Mouse (Mus musculus) heart, postnatal 36 days (tissue): ENCODE results near the gene Lurap1. TPM values are rescaled to one million over a fixed set of nuclear protein-coding genes. Genes with fewer than 3 reads are reported as not detected.

Experiments
- DNase-seq, 2 experiments: peaks; one replicate each; pipeline ENCODE4 v3.0.0; 2021 to 2022
- intact Hi-C: fragments of 180-260 bp; cut with DNase I; formaldehyde crosslinking; loops from one replicate; pipeline ENCODE4 v1.15.1; 2025
- total RNA-seq, 2 experiments: library from RNA; stranded (reverse); gene quantifications; 2 replicates each; pipeline ENCODE4 v1.2.3; 2021

Lurap1 gene
- total RNA-seq: 1 to 10 TPM; 4.6 to 5.1 TPM

DNA sequence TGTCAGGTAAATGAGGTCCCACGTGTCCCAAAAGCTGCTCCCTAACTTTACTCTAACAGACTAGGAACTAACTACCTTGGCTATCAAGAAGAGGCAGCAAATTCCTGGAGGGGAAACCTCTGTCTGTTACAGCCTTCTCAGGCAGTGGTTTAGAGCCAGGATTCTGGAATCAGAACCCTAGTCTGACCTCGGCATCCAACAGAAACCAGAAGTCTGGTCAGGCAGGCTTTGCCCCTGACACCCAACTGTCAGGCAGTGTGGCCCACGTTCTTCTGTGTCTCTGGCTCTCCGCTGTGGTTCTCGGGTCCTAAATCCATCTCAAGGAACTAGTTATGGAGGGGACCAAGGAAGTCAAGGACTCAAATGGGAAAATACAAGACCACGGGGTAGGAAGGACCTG lies at the start of gene Lurap1:
Lurap1 (minus strand) TSS at position 101 of the 400 bp plus-strand sequence.
- intact Hi-C loops: no loop called here
- no peak for DNase-seq

DNA sequence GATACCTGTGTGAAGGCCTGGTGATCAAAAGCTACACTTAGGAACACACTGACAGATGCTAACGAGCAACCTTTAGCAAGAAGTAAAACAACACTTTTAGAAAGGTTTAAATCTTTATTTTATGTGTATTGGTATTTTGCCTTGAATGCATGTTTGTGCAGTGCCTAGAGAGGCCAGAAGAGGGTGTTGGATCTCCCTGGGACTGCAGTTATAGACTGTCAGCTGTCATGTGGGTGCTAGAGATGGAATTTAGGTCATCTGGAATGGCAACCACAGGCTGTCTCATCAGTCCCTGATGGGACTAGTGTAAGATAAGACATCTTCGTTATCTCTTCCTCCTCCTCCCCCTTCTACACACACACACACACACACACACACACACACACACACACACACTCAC lies 47.3 kb upstream of the Lurap1 start:
- DNase-seq: no peak
- intact Hi-C loops: no loop called here

DNA sequence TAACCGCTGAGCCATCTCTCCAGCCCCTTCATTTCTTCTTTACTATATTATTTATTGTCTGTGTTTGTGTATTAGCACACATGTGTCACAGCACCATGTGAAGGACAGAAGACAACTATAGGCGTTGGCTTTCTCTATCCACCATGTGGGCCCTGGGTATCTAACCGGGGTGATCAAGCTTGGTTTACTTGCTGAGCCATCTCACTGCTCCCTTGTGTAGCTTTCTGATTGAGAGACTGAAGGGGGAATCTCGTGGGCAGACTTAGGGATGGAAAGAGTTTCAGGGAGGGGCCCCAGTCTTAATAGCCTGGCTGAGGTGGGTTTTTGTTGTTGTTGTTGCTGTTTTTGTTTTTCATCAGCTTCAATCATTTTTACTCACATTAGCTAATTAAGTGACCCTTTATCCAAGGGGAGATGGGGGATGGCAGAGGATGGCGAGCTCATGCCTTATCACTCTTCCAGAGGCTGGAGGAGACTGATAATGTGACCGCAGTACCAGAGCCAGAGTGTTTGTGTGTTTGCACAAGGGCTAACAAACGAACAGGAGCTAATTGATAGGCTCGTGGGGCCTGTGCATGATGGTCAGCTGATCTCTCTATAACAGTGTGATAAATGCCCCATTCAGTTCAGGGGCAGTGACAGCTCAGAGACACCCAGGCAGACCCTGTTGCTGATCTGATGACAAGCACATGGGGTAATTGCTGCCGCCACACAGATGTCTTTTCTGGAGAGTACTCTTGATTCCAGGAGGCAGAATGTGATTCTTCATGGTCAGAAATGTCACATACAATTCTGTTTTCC lies 42.6 kb upstream of the Lurap1 start:
- intact Hi-C loops: loop anchor here (2.0 kb wide), 2 partner anchors 17 to 25 kb away; no protein-coding TSS in a partner anchor
- no peak for DNase-seq

DNA sequence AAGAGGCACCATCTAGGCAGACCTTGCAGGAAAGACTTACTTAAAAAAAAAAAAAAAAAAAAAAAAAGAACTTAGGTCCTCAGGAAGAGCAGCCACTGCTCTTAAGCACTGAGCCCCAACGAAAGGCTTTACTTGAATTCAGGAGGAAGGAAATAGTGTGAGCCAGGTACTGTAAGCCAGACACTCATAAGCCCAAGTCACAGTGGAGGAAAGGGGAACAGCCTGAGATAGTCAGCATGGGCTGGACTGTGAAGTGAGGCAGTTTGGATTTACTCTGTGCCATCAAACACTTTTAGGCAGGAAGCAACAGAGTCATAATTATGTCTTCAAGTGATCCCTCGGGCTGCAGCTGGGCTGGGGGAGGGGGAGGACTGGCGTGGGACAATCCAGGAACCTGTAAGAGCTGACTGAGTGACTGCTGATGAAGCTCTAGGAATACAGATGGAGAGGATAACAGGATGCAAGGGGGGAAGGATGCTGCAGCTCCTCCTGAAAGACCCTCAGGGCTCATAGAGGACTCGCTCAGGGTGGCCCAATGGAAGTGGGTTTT lies 41.2 kb upstream of the Lurap1 start:
- intact Hi-C loops: loop anchor here (2.0 kb wide), 2 partner anchors 16 to 26 kb away; no protein-coding TSS in a partner anchor
- DNase-seq: no peak

DNA sequence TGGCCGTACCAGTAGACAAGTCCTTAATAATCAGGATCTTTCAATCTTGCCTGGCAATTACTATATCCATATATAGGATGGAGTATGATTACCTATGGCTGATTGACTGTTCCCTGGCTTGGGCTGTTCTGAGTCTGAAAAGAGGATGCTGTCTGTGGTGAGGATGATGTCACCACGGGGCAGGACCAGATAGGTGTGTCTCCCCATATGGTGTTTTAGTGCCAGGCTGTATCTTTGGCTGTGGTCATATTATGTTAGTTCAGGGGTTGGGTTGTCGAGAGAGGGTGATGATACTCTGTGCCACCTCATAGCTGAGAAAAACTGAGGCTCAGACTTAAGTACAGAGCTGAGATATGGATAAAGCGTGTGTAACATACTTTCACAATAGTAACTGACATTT lies 33.9 kb upstream of the Lurap1 start:
- DNase-seq: no peak
- intact Hi-C loops: no loop called here

DNA sequence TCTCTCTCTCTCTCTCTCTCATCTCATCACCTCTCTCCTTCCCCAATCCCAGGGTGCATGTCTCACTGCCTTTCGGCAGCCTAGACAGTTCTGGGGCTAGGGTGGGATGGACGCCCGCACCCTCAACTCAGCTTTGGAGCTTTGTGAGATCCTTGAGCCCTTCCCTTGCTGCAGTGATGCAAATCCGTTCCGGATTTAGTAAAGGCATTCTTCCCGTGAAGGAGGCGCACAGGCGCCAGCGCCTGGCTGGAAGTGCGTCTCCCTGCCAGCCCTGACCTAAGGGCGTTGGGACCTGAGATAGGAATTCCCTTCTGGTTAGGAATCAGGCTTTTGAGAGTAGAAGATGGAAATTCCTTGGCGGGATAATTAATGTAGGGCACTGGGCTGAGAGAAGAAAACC lies 31.6 kb upstream of the Lurap1 start:
- intact Hi-C loops: no loop called here
- DNase-seq: peak; percentile 46 to 54

DNA sequence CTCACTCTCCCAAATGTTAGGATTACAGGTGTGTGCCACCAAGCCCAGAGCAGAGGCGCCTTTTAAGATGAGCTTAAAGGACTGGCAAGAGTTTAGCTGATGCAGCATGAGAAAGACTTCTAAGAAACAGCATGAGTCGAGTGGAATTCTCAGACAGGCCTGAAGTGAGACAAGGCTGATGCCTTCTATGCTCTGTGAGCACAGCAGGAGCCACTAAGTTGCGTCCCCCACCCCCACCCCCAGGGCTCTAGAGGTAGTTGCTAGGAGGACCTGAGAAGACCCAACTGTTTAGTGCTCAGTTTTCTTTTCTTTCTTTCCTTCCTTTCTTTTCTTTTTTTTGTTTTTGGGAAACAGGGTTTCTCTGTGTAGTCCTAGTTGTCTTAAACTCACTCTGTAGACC lies 30.9 kb upstream of the Lurap1 start:
- DNase-seq: no peak
- intact Hi-C loops: no loop called here

DNA sequence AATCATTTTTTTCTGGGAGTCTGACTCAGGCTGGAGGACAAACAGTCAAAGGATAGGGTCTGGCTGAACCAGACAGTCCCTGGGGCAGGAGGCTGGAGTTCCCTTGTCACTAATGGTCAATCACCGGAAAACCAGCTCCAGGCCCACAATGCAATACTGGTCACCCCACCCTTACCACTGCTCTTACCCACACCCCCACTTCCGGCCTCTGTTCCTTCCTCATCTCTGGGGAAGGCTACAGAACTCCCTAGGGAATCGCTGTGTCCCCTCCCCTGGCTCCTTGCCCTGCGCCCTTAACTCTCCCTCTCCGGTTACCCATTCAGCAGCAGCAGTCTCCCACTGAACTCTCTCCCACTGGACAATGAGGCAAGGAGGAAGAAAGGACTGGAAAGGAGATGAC lies 26.0 kb upstream of the Lurap1 start:
- DNase-seq: peak; percentile 85
- intact Hi-C loops: loop anchor here (2.0 kb wide), 1 partner anchor 16 kb away; no protein-coding TSS in a partner anchor

DNA sequence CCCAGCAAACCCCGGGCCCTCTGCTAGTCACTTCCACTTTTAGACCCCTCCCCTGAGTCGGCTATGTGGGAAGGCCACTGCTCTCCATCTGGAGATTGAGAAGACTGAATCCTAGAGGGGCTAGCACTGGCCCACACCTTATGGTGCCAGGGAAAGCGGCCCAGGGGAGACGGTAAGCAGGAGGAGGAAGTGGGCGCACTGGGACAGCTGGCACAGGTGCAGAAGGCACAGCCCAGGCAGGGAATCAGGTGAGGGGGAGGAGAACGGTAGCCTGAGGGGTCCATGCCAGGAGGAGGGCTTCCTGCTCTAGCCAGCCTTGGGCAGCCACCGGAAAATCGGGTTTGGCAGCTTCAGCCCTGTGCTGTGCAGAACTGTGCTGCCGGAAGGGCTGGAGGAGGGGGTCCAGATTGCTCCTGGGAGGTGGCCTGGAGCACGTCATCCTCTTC lies 25.4 kb upstream of the Lurap1 start:
- intact Hi-C loops: loop anchor here (2.0 kb wide), 1 partner anchor 16 kb away; no protein-coding TSS in a partner anchor
- peak; percentile 64 to 70 for DNase-seq

DNA sequence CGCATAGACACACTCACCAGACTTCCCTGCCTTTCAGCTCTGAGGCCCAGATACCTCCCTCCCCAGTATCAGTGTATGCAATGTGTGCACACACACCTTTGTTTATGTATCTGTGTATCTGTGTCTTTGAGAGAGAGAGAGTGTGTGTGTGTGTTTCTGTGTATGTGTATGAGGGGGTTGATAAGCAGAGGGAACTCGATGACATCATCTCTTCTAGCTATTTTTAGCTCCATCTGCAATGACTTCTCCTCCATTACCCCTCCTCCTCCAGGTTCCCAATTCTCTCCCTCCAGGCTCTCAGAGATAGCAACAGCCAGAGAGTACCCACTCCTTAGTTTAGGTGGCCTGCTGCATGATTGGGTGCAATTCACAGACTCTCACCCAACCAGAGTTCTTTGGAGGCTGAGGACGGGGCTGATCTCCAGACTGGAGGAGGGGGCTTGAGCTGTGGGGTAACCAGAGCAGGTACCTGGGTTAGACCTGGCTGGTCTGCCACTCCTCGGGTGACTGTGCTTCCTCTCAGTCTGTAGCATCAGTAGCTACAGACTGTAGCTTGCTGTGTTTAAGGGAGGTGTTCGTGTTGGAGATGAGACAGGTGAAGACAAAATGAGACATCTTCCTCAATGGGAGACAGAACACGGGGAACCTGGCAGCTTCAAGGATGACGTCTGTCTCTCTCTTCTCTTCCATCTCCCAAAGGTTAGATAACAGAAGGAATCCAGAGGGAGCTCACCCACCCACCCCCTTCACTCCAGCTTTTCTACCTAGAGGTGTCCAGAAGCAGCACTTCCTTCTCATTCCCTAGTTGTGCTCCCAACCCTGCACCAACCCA lies 24.8 kb upstream of the Lurap1 start:
- intact Hi-C loops: loop anchor here (2.0 kb wide), 2 partner anchors 17 to 45 kb away; partner anchors contain the start of gene Pik3r3
- DNase-seq: peak in 1 of 2 experiments; percentile 24

DNA sequence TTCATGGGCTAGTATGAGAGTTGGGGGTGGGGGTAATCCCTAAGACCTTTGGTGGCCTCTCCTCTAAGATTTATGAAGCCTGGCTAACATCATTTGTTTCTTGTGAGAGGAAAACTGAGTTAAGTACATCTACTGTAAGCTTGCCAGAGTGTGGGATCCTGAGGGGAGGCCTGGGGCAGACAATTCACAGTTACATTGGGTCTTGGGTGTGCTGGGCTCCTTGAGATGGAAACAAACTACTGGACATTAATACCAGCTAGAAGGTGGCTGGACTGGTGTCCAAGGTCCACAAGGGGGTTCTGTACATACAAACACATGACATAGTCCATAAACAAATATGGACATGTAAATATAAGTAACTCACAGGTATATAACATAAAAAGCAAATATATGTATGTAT lies 24.0 kb upstream of the Lurap1 start:
- intact Hi-C loops: loop anchor here (2.0 kb wide), 1 partner anchor 46 kb away; the partner anchor contains the start of gene Pik3r3
- no peak for DNase-seq

DNA sequence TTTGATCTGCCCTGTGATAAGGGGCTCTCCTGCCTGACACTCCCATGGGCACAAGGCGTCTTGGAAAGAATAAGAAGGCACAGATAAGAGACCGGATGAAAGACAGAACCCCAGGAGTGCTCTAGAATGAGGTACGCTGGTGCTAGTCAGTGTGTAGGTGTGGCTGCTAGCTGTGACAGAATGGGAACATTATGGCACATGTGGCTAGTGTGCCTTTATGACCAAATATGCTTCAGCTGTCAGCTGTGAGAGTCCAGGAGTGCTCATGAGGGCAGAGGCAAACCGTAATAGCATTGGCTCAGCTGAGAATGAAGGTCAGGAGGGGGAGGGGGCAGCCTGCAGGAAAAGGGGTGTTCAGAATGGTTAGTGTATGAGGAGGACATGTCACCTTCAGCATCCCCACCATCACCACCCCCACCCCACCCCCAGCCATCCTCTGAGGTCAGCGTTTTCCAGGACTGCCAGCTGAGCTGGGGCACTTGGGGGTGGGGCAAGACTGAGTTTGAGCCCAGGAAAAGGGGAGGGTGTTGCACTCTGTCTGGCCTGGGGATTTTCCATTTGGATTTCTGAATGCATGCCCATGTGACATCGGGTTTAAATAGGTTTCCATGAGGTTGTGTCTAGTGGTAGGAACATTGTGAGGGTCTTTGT lies 23.5 kb upstream of the Lurap1 start:
- intact Hi-C loops: loop anchor here (2.0 to 5.0 kb wide), 2 partner anchors 46 to 93 kb away; partner anchors contain the start of gene Pik3r3
- no peak for DNase-seq

DNA sequence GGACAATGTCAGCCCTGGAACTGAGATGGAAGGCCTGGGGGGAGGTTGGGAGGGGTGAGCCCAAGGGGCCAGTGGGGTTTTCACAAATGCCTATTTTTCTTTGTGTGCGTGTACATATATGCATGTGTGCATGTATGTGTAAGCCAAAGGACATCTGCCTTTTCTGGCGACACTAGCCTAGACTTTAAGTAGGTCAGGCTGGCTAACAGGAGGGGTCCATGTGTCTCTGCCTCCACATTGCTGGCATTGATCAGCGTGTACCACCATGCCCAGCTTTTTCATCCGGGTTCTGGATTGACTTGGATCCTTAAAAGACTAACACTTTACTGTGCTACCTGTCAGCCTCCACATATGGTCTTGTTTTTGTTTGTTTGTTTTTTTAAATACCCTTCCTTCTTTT lies 22.6 kb upstream of the Lurap1 start:
- intact Hi-C loops: loop anchor here (2.0 to 5.0 kb wide), 2 partner anchors 47 to 94 kb away; partner anchors contain the start of gene Pik3r3
- DNase-seq: no peak

DNA sequence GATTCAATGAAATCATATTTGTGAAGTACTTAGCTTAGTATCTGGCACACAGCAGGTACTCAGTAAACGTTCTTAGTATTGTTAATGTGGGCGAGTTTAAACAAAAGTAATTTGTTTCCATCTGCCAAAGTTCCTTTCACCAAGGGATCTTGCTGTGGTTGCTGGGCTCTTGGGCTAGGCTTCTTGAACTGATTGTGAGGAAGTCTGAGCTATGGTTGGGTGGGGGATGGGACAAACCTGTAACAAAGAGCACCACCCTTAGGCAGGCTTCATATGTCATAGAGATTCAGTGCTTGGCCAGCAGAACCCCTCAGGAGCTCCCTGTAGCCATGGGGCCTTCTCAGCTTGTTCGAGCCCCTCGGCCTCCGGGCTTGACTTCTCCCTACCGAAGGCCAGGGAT lies 21.9 kb upstream of the Lurap1 start, which contains the start of the genes 1700042G07Rik and Gm49337:
1700042G07Rik (plus strand) TSS at position 301 of the 400 bp plus-strand sequence.
Gm49337 (plus strand) TSS at position 313 of the 400 bp plus-strand sequence.
- DNase-seq: no peak
- intact Hi-C loops: loop anchor here (5.0 kb wide), 1 partner anchor 94 kb away; no protein-coding TSS in a partner anchor

DNA sequence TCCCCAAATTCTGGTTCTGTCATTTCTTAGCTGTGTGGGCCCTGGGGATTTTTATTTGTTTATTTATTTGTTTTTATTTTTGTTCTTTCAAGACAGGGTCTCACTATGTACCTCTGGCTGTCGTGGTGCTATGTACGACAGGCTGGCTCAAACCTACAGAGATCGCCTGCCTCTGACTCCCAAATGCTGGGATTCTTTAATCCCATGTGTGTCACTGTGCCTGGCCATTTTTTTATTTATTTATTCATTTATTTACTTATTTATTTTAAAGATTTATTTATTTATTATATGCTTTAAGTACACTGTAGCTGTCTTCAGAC lies 18.2 kb upstream of the Lurap1 start:
- intact Hi-C loops: loop anchor here (1.0 to 10.0 kb wide), 4 partner anchors 113 to 293 kb away; partner anchors contain the start of gene Mast2
- DNase-seq: no peak

DNA sequence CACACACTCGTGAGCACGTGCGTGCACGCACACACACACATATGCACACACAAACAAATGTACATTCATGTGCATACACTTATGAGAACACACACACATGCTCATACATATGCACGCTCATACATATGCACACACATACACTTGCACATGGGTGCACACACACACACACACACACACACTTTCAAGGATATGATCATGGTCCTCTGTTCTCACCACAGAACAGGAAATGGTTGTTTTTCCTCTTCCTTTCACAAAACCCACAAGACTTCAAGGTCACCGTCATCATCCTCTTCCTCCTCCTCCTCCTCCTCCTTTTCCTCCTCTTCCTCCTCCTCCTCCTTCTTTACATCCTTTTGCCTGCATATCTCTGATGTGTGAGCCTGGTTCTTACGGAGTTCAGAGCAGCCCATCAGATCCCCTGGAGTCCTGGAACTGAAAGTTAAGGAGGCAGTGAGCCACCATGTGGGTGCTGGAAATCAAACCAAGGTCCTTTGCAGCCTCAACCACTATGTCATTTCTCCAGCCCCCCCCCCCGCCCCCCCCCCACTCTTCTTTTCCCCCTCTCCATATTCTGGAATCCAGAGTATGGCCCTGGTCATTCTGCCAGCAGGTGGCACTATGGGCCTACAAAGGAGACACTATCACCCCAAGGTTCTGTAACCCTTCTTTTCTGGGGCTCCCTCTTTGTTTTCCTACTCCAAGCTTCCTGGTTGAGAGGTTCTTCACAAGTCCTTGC lies 17.6 kb upstream of the Lurap1 start:
- intact Hi-C loops: loop anchor here (1.0 to 10.0 kb wide), 4 partner anchors 114 to 294 kb away; partner anchors contain the start of gene Mast2
- DNase-seq: peak; percentile 73 to 85

DNA sequence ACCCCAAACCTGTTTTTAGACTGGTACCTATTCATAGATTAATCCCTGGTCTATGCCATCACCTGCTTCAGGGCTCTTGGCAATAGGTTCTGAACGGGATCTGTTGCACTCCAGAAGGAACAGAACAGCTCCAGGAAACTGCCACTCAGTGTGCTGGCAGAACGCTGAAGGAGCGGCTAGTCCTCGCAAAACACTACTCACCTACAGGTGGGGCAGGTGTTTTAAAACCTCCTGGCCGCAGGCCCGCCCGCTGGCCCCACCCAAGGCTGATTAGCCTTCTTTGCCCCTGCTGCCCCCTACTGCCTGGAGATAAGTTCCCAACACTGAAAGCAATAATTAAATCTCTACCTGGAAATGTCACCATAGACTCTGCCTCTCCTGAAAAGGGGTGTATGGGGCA lies 16.3 kb upstream of the Lurap1 start, which contains the start of gene Tspan1:
Tspan1 (minus strand) TSS at position 198 of the 400 bp plus-strand sequence.
- no peak for DNase-seq
- intact Hi-C loops: loop anchor here (5.0 to 10.0 kb wide), 3 partner anchors 170 to 295 kb away; partner anchors contain the start of gene Mast2

DNA sequence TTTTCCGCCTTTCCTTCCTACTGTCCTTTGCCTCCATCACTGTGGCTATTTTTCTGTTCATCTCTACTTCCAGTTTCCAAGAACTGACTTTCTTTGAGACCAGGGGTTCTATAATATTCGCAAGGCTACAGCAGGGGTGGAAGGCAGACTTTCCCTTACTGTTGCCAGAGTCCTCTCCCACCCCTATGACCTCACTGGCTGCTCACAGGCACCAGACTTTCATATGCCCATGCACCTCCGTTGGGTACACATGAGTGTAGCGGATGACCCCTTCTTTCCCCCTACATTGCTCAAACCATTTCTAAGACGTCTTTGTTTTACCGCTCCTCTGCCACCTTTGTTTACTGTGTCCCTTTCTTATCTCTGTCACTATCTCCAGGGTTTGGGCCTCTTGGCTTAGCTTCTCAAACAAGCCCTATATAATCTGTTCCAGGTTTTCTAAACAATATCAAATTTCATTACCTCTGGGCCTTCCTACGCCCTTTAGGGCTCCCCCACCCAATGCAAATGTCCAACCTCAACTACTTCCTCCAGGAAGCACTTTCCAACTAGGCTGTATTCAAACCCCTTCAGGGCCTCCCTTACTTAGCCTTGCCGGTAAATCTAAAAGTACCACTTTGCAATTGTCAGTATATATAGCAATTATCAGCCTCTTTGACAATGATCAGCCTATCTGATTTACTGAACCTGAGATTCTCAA lies 14.7 kb upstream of the Lurap1 start:
- no peak for DNase-seq
- intact Hi-C loops: loop anchor here (5.0 to 10.0 kb wide), 3 partner anchors 171 to 296 kb away; partner anchors contain the start of gene Mast2
